Mouse (Mus musculus): Measurements from ENCODE around the gene Epha3. TPM values are rescaled to one million over a fixed set of nuclear protein-coding genes. Genes with fewer than 3 reads are reported as not detected.

Epha3 gene
- polyA plus RNA-seq, 2 experiments = 0.38 to 0.58 TPM

DNA sequence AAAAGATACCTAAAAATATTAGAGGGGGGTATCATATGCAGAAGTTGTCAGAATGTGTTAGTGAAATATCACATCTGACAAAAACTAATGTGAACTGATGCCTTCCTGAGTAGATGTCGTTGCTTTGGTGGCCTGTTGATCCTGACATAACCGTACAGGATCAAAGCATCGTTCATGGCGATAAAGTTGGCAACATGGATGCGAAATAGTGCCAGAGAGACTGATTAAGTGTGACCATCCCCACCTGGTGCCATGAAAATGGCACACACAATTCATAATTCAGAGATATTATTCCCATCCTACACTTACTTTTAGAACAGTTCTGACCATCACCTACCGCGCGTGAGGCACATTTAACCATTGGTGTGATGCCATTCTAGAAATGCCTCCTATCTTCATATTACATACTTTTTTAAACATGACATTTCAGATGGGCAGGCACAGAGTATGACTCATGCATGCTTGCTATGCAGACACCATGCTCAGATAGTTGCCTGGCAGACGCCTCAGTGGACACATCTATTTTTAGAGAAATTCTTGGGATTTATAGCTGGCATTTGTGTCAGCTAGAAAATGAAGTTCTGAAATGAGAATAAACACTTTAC is 190.6 kb downstream of the Epha3 start:
- Histone ChIP-seq H3K36me3 (replicated peaks; ENCODE audit: control insufficient read depth, insufficient read depth, low read depth) (no peaks in the 10 kb centered on the region), H3K4me3 (ENCODE audit: insufficient read depth in 1 of 2, low read depth in 2 of 2, low read length in 2 of 2) (no peak overlapping the region), H3K9ac (replicated peaks) (no peak overlapping the region), H3K27ac (no peak overlapping the region), H3K4me1 (replicated peaks; ENCODE audit: control insufficient read depth in 2 of 2, insufficient read depth in 2 of 2, low read length in 1 of 2) (no peaks in the 10 kb centered on the region), H3K27me3 (ENCODE audit: control insufficient read depth, insufficient read depth, low read length) (no peaks in the 10 kb centered on the region), H3K4me2 (ENCODE audit: low read depth) (no peak overlapping the region), H3K9me3 (ENCODE audit: control insufficient read depth, low read length) (no peaks in the 10 kb centered on the region)
- TF ChIP-seq CTCF (IDR thresholded peaks at IDR 0.05; ENCODE audit: low read depth) (no peak), EP300 (IDR thresholded peaks at IDR 0.05; ENCODE audit: low read depth) (no peak)
- no peak for DNase-seq (ENCODE audit: low read depth in 3 of 3, low spot score in 3 of 3)
- 83% methylated on average over 9 of the region's 9 CpGs for WGBS (ENCODE audit: insufficient replicate concordance)
- no peak for ATAC-seq (ENCODE audit: insufficient read depth)

DNA sequence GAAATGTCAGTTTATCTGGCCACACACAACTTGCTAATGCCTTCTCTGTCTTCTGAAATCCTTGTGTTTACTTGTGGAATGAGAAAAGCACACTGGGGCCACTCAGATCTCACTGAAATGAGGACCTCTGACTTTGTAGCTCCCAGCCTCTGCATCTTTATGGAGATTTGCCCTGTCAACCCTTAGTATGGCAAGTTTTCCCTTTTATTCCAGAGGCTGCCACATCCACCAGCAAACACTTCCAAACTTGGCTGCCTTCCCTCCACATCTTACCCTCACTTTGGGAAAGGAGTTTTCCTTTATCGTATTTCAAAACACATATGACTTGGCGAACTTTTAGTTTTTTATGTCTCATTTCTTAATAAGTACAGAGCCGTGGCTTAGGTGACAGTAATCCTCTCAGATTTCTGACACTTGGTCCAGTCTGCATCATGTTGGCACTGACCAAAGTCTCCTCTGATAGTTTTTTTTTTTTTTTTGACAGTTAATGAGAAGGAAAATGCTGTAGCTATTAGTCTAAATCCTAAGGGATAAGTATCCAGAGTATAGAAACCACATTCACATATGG is 198.0 kb downstream of the Epha3 start:
- H3K4me2 ChIP-seq (ENCODE audit: low read depth) = no peak overlapping the region
- H3K4me1 ChIP-seq (replicated peaks; ENCODE audit: control insufficient read depth in 2 of 2, insufficient read depth in 2 of 2, low read length in 1 of 2) = no peaks in the 10 kb centered on the region
- H3K27me3 ChIP-seq (ENCODE audit: control insufficient read depth, insufficient read depth, low read length) = no peaks in the 10 kb centered on the region
- no peak overlapping the region for H3K9ac ChIP-seq (replicated peaks)
- no peak overlapping the region for H3K27ac ChIP-seq
- H3K36me3 ChIP-seq (replicated peaks; ENCODE audit: control insufficient read depth, insufficient read depth, low read depth) = no peaks in the 10 kb centered on the region
- WGBS (ENCODE audit: insufficient replicate concordance) = 45% methylated on average over 3 of the region's 3 CpGs
- TF ChIP-seq CTCF (IDR thresholded peaks at IDR 0.05; ENCODE audit: low read depth) (no peak), EP300 (IDR thresholded peaks at IDR 0.05; ENCODE audit: low read depth) (no peak)
- DNase-seq (ENCODE audit: low read depth in 3 of 3, low spot score in 3 of 3) (no peak), ATAC-seq (ENCODE audit: insufficient read depth) (no peak)
- no peak overlapping the region for H3K4me3 ChIP-seq (ENCODE audit: insufficient read depth in 1 of 2, low read depth in 2 of 2, low read length in 2 of 2)
- H3K9me3 ChIP-seq (ENCODE audit: control insufficient read depth, low read length) = no peaks in the 10 kb centered on the region

GRCm38 (mm10) chr16:63658302-63658974 is 205.5 kb downstream of the Epha3 start:
- Histone ChIP-seq H3K9me3 (ENCODE audit: control insufficient read depth, low read length) (no peaks in the 10 kb centered on the region), H3K4me3 (ENCODE audit: insufficient read depth in 1 of 2, low read depth in 2 of 2, low read length in 2 of 2) (no peak overlapping the region), H3K36me3 (replicated peaks; ENCODE audit: control insufficient read depth, insufficient read depth, low read depth) (no peaks in the 10 kb centered on the region), H3K9ac (replicated peaks) (no peak overlapping the region), H3K4me1 (replicated peaks; ENCODE audit: control insufficient read depth in 2 of 2, insufficient read depth in 2 of 2, low read length in 1 of 2) (no peaks in the 10 kb centered on the region), H3K4me2 (ENCODE audit: low read depth) (no peak overlapping the region), H3K27me3 (ENCODE audit: control insufficient read depth, insufficient read depth, low read length) (no peaks in the 10 kb centered on the region), H3K27ac (no peak overlapping the region)
- ATAC-seq (ENCODE audit: insufficient read depth) = no peak
- TF ChIP-seq CTCF (IDR thresholded peaks at IDR 0.05; ENCODE audit: low read depth) = no peak
- TF ChIP-seq EP300 (IDR thresholded peaks at IDR 0.05; ENCODE audit: low read depth) = no peak
- no peak for DNase-seq (ENCODE audit: low read depth in 3 of 3, low spot score in 3 of 3)
- 51% methylated on average over 4 of the region's 4 CpGs for WGBS (ENCODE audit: insufficient replicate concordance)

- H3K9ac ChIP-seq (replicated peaks) = no peak overlapping the region
- H3K4me2 ChIP-seq (ENCODE audit: low read depth) = no peak overlapping the region
- H3K27ac ChIP-seq = no peak overlapping the region
- no peaks in the 10 kb centered on the region for H3K9me3 ChIP-seq (ENCODE audit: control insufficient read depth, low read length)
- TF ChIP-seq CTCF (IDR thresholded peaks at IDR 0.05; ENCODE audit: low read depth) (no peak), EP300 (IDR thresholded peaks at IDR 0.05; ENCODE audit: low read depth) (no peak)
- H3K4me1 ChIP-seq (replicated peaks; ENCODE audit: control insufficient read depth in 2 of 2, insufficient read depth in 2 of 2, low read length in 1 of 2) = no peaks in the 10 kb centered on the region
- no peak overlapping the region for H3K4me3 ChIP-seq (ENCODE audit: insufficient read depth in 1 of 2, low read depth in 2 of 2, low read length in 2 of 2)
- 54% methylated on average over 2 of the region's 2 CpGs for WGBS (ENCODE audit: insufficient replicate concordance)
- DNase-seq (ENCODE audit: low read depth in 3 of 3, low spot score in 3 of 3) = no peak
- no peaks in the 10 kb centered on the region for H3K36me3 ChIP-seq (replicated peaks; ENCODE audit: control insufficient read depth, insufficient read depth, low read depth)
- no peak for ATAC-seq (ENCODE audit: insufficient read depth)
- no peaks in the 10 kb centered on the region for H3K27me3 ChIP-seq (ENCODE audit: control insufficient read depth, insufficient read depth, low read length)
Measured at GRCm38 (mm10) chr16:63657743-63658142, 206.2 kb downstream of the Epha3 start.

DNA sequence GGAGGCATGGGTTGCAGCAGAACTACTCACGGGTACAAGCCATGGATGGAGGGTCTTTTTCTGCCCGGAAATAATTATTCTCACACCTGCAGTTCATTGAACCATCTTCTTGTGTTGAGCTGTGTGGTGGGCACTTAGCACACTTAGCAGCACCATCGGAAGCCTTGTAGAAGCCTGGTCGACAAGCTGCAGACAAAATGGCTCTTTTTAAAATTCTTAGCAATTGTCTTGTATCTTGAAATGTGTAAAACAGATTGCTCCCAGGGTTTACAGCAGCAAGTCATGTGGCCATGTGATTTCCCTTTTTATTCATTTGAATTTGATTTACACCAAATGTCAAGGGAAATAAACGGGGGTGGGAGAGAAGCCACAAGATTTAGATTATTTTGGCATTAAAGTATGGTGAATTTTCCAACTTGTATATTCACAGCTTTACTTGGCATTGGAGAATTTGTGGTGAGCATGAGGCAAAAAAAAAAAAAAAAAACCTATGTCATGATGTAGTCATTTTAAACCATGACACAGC is 210.5 kb downstream of the Epha3 start:
- ATAC-seq (ENCODE audit: insufficient read depth) (no peak), DNase-seq (ENCODE audit: low read depth in 3 of 3, low spot score in 3 of 3) (no peak)
- Histone ChIP-seq H3K4me3 (ENCODE audit: insufficient read depth in 1 of 2, low read depth in 2 of 2, low read length in 2 of 2) (no peak overlapping the region), H3K36me3 (replicated peaks; ENCODE audit: control insufficient read depth, insufficient read depth, low read depth) (no peaks in the 10 kb centered on the region), H3K9ac (replicated peaks) (no peak overlapping the region), H3K4me2 (ENCODE audit: low read depth) (no peak overlapping the region), H3K9me3 (ENCODE audit: control insufficient read depth, low read length) (no peaks in the 10 kb centered on the region), H3K27ac (no peak overlapping the region), H3K4me1 (replicated peaks; ENCODE audit: control insufficient read depth in 2 of 2, insufficient read depth in 2 of 2, low read length in 1 of 2) (no peaks in the 10 kb centered on the region), H3K27me3 (ENCODE audit: control insufficient read depth, insufficient read depth, low read length) (no peaks in the 10 kb centered on the region)
- 68% methylated on average over 5 of the region's 5 CpGs for WGBS (ENCODE audit: insufficient replicate concordance)
- TF ChIP-seq EP300 (IDR thresholded peaks at IDR 0.05; ENCODE audit: low read depth) (no peak), CTCF (IDR thresholded peaks at IDR 0.05; ENCODE audit: low read depth) (no peak)

All from liver, embryonic 14.5 days (tissue).